Mouse (Mus musculus): Measurements from ENCODE around the gene Il1rap. TPM values are rescaled to one million over a fixed set of nuclear protein-coding genes. Genes with fewer than 3 reads are reported as not detected.

Il1rap gene
- 8.8 TPM for total RNA-seq (2023)

DNA sequence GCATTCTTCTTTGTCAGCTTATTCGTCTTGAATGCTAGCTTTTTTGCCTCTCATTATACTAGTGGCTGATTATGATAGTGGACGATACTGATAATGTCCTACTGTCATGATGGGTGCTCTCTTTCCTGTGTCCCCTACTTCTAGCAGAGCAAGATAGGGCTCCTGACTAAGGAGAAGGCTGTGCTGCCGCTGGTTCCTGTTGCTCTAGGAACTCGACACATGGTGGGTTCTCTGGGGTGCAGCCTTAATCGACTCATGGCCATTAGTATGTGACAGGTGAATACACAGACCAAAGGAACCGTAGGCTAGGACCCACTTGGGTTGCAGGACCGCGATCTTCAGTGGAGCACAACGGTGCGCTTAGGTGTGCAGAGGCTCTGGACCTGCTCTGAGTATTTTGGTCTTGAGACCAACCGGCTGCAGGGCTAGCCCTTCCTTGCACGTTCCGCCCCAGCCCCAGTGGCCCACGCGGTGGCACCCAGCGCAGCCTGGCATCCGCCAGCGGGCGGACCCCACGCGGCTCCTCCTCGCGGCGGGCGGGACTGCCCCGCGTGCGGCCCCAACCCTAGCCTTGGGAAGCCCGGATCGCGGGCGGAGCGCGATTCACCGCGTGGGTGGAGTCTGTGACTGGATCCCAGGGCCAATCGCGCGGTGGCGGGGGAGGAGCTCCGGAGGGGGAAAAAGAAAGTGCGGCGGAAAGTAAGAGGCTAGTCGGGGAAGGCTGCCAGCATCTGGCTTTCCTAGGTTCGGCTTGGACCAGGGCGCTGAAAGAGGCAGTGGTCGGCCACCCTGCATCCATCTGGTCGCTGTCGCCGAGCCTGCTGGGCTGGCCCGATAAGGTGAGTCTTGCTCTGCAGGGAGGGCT, at the start of gene Il1rap:
Gene Il1rap (plus strand): TSS at position 657 of the 865 bp plus-strand sequence.

Other genes starting within 250 kb of the Il1rap start
- not detected for gene Cldn1, start 209.9 kb upstream of the Il1rap start, total RNA-seq (2023)
- not detected for gene Cldn16, start 118.6 kb upstream of the Il1rap start, total RNA-seq (2023)
- gene Tmem207, start 54.9 kb upstream of the Il1rap start, total RNA-seq (2023), result not detected

All from CD8-positive naive resting alpha-beta T cell, adult 57 days (primary cell).